In genomic region chr2:35981872-35982271, GRCm38 (mm10) we compare ENCODE assay signal across 31 mouse cellular contexts. TPM values are rescaled to one million over a fixed set of nuclear protein-coding genes. Genes with fewer than 3 reads are reported as not detected.
DNase-seq lines count a peak whose midpoint lies in the region; ATAC-seq and TF ChIP-seq lines count a peak whose summit lies in the region.
"Had no signal": no experiment of that assay in that cellular context is flagged by ENCODE, and none has a peak within 500 bp of the region (broad histone marks: within the 10 kb centered on the region; RNA-seq: fewer than 3 reads in every experiment).

No protein-coding gene starts in this region.

- no peak for TF ChIP-seq CTCF in MEL (IDR thresholded peaks at IDR 0.05 in 2 of 3, conservative IDR thresholded peaks at IDR 0.05 in 1 of 3; ENCODE audit: control insufficient read depth in 1 of 3, insufficient read depth in 1 of 3, low read depth in 2 of 3, low read length in 3 of 3, poor library complexity in 1 of 3, severe bottlenecking in 1 of 3)

- peaks cover 0 to 24% of the 10 kb centered on the region in 2 experiments; a peak in 2 of 4 replicates for H3K36me3 ChIP-seq in MEL (ENCODE audit: control insufficient read depth in 1 of 2, insufficient read depth in 2 of 2, low read length in 2 of 2)
- no peaks in the 10 kb centered on the region for H3K36me3 ChIP-seq in forebrain, embryonic 16.5 days (ENCODE audit: control insufficient read depth, insufficient read depth)
- H3K36me3 ChIP-seq: embryonic facial prominence, embryonic 15.5 days; forebrain, embryonic 12.5 days; liver, embryonic 12.5 days; midbrain, embryonic 12.5 days; neural tube, embryonic 15.5 days; stomach, embryonic 15.5 days had no signal

- DNase-seq in CD4-positive, CD25-positive, alpha-beta regulatory T cell, adult 2 months (ENCODE audit: low read depth, low spot score): peak; percentile 71
- DNase-seq in MEL (ENCODE audit: low read depth, low spot score): peak; percentile 64
- DNase-seq in induced T-regulatory cell, adult 2 months (ENCODE audit: low read depth): peak; percentile 85
- DNase-seq in thymus, postnatal 25 days: peak; percentile 14
- DNase-seq in kidney, adult 8-10 months: no peak
- DNase-seq in heart, adult 8-10 months (ENCODE audit: low spot score): no peak
- DNase-seq: adrenal gland, postnatal 36 days; cerebellum, adult 18-20 months; cerebellum, postnatal 10 days; gastrocnemius, postnatal 25 days; heart, adult 11 months; heart, postnatal 4 days; kidney, adult 2 months; kidney, postnatal 4 days; layer of hippocampus, postnatal 36 days; left cerebral cortex, postnatal 4 days; liver, postnatal 0 days; lung, postnatal 36 days; retina, postnatal 1 day; right cerebral cortex, postnatal 14 days had no signal

- H3K9ac ChIP-seq in MEL (ENCODE audit: control insufficient read depth, low read depth, low read length, poor library complexity, severe bottlenecking): no peak overlapping the region
- H3K9ac ChIP-seq in forebrain, embryonic 16.5 days (replicated peaks; ENCODE audit: low read depth, low read length): no peak overlapping the region
- H3K9ac ChIP-seq: embryonic facial prominence, embryonic 15.5 days; forebrain, embryonic 12.5 days; hindbrain, embryonic 14.5 days; liver, embryonic 12.5 days; liver, postnatal 0 days; midbrain, embryonic 12.5 days; neural tube, embryonic 15.5 days; stomach, embryonic 15.5 days had no signal

- H3K4me1 ChIP-seq in MEL (ENCODE audit: control insufficient read depth in 1 of 2, insufficient read depth in 2 of 2, low read length in 2 of 2): peaks cover 5 to 28% of the 10 kb centered on the region in 2 experiments
- H3K4me1 ChIP-seq in forebrain, embryonic 16.5 days (replicated peaks; ENCODE audit: control insufficient read depth, insufficient read depth, low read length): peaks cover 21% of the 10 kb centered on the region
- H3K4me1 ChIP-seq: stomach, embryonic 15.5 days had no signal

- H3K4me2 ChIP-seq in forebrain, embryonic 16.5 days (ENCODE audit: low read length): no peak overlapping the region
- H3K4me2 ChIP-seq: embryonic facial prominence, embryonic 15.5 days; forebrain, embryonic 12.5 days; heart, embryonic 11.5 days; hindbrain, embryonic 14.5 days; liver, embryonic 12.5 days; midbrain, embryonic 12.5 days; neural tube, embryonic 15.5 days; stomach, embryonic 15.5 days had no signal

- no peak for ATAC-seq in forebrain, embryonic 16.5 days
- ATAC-seq: liver, embryonic 12.5 days; liver, postnatal 0 days had no signal

- no peak overlapping the region for H3K4me3 ChIP-seq in MEL (ENCODE audit: control insufficient read depth in 1 of 2, insufficient read depth in 1 of 2, low read depth in 2 of 2, low read length in 2 of 2)
- no peak overlapping the region for H3K4me3 ChIP-seq in forebrain, embryonic 16.5 days (replicated peaks; ENCODE audit: low read length)
- H3K4me3 ChIP-seq: embryonic facial prominence, embryonic 10.5 days; embryonic facial prominence, embryonic 15.5 days; forebrain, embryonic 12.5 days; liver, embryonic 12.5 days; midbrain, embryonic 12.5 days; neural tube, embryonic 15.5 days; stomach, embryonic 15.5 days had no signal

- peaks cover 4 to 14% of the 10 kb centered on the region in 2 experiments for H3K27me3 ChIP-seq in MEL (ENCODE audit: control insufficient read depth in 1 of 2, insufficient read depth in 2 of 2, low read length in 2 of 2)
- H3K27me3 ChIP-seq in forebrain, embryonic 16.5 days (replicated peaks; ENCODE audit: control insufficient read depth, insufficient read depth, low read length): no peaks in the 10 kb centered on the region
- H3K27me3 ChIP-seq: stomach, embryonic 15.5 days had no signal

- no peak for TF ChIP-seq POLR2A in MEL (IDR thresholded peaks at IDR 0.05; ENCODE audit: control insufficient read depth in 1 of 2, insufficient read depth in 1 of 2, low read depth in 1 of 2, low read length in 2 of 2, poor library complexity in 1 of 2)

- H3K27ac ChIP-seq in MEL (ENCODE audit: control insufficient read depth, low read depth, low read length): no peak overlapping the region
- H3K27ac ChIP-seq in forebrain, embryonic 16.5 days (ENCODE audit: low read length): no peak overlapping the region
- H3K27ac ChIP-seq: embryonic facial prominence, embryonic 10.5 days; embryonic facial prominence, embryonic 15.5 days; forebrain, embryonic 12.5 days; hindbrain, embryonic 14.5 days; kidney, postnatal 0 days; liver, embryonic 12.5 days; midbrain, embryonic 12.5 days; neural tube, embryonic 15.5 days; stomach, embryonic 15.5 days had no signal

- no peak; a peak in 2 of 4 replicates for TF ChIP-seq EP300 in MEL (IDR thresholded peaks at IDR 0.05; ENCODE audit: low read depth in 1 of 2, low read length in 2 of 2)

- peaks cover 25% of the 10 kb centered on the region for H3K79me2 ChIP-seq in MEL (ENCODE audit: control insufficient read depth, insufficient read depth, low read length, poor library complexity)

- TF ChIP-seq RAD21 in MEL (IDR thresholded peaks at IDR 0.05; ENCODE audit: low read depth, low read length): no peak

- 84% methylated on average over 3 of the region's 3 CpGs for WGBS in forebrain, embryonic 16.5 days

- H3K9me3 ChIP-seq in MEL (replicated peaks; ENCODE audit: insufficient read depth, low read length): no peaks in the 10 kb centered on the region
- H3K9me3 ChIP-seq in forebrain, embryonic 16.5 days (ENCODE audit: control insufficient read depth, low read length): no peaks in the 10 kb centered on the region
- H3K9me3 ChIP-seq: embryonic facial prominence, embryonic 10.5 days; embryonic facial prominence, embryonic 15.5 days; forebrain, embryonic 12.5 days; liver, embryonic 12.5 days; midbrain, embryonic 12.5 days; neural tube, embryonic 15.5 days; stomach, embryonic 15.5 days had no signal

TF ChIP-seq in MEL, 35 proteins besides CTCF, POLR2A, EP300 and RAD21:
- no peak for TF ChIP-seq USF2 (IDR thresholded peaks at IDR 0.05; ENCODE audit: borderline replicate concordance in 1 of 2, insufficient read depth in 1 of 2, low read depth in 1 of 2, low read length in 2 of 2)
- no peak for TF ChIP-seq MYB (IDR thresholded peaks at IDR 0.05; ENCODE audit: low read depth, low read length)
- peak; percentile 94 for TF ChIP-seq RCOR1 (IDR thresholded peaks at IDR 0.05; ENCODE audit: low read depth, low read length)
- TF ChIP-seq MYC (IDR thresholded peaks at IDR 0.05; ENCODE audit: low read depth, low read length): no peak
- TF ChIP-seq MAX (IDR thresholded peaks at IDR 0.05; ENCODE audit: low read length): no peak
- TF ChIP-seq ZKSCAN1 (IDR thresholded peaks at IDR 0.05; ENCODE audit: low read depth, low read length): no peak
- peak; percentile 75 for TF ChIP-seq GATA1 (IDR thresholded peaks at IDR 0.05; ENCODE audit: low read depth, low read length)
- no peak for TF ChIP-seq ZNF384 (IDR thresholded peaks at IDR 0.05; ENCODE audit: low read depth, low read length)
TF ChIP-seq in MEL: peak in this region for 2.

RNA-seq across cellular contexts. Expression of gene Ttll11, which starts 2.2 kb away (rescaled TPM):
- 1.2 TPM in 2 replicates for total RNA-seq in MEL (2012; rRNA removed)
- 1 to 10 TPM in 1 of 2 experiments, not detected in 1; 2.5 TPM for polyA plus RNA-seq in MEL (2012; ENCODE audit: insufficient read depth in 1 of 2, insufficient read length in 2 of 2, low read depth in 1 of 2, low replicate concordance in 2 of 2, missing spikeins in 1 of 2)
- polyA plus RNA-seq in forebrain, embryonic 16.5 days (2015; fragmentation: Nextera tagmentation; extraction: Ambion mirVana): 2.5 and 3.2 TPM in 2 replicates
- total RNA-seq in heart, adult 8-10 months (2022): 1 to 10 TPM; 1.5 to 2.7 (median 1.8) TPM

Comparison
In these comparisons a context has a peak if more than half of its experiments do, and no peak if none do; other contexts are left out.
1. DNase-seq: peak in CD4-positive, CD25-positive, alpha-beta regulatory T cell, adult 2 months (single experiment), MEL (single experiment), induced T-regulatory cell, adult 2 months (single experiment) and thymus, postnatal 25 days (single experiment); none in kidney, adult 8-10 months (0 of 2) and heart, adult 8-10 months (single experiment).